In the genomic region with DNA sequence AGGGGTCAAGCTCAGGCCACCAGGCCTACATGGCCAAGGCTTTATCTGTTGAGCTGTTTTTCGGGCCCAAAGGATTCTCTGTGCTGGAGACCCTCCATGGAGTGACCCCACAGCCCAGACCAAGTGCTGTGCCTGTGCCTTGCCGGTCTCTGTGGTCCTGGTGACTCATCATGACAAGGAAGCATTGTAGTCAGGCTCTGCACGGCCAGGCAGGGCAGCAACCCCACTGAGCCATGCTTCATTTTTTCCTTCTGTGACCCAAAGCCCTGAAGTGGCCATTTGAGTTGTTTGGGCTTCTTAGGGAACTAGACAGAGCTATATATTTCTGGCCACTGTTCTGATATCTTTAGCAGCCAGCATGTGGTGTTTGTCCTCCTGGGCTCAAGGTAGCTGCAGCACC, we compare ENCODE assay signal across 23 mouse cellular contexts. TPM values are rescaled to one million over a fixed set of nuclear protein-coding genes. Genes with fewer than 3 reads are reported as not detected.
DNase-seq lines count a peak whose midpoint lies in the region; ATAC-seq and TF ChIP-seq lines count a peak whose summit lies in the region.
"Had no signal": no experiment of that assay in that cellular context is flagged by ENCODE, and none has a peak within 500 bp of the region (broad histone marks: within the 10 kb centered on the region; RNA-seq: fewer than 3 reads in every experiment).

No protein-coding gene starts in this region.

- no peak for DNase-seq in liver, embryonic 11.5 days (ENCODE audit: low spot score)
- DNase-seq in liver, postnatal 0 days, result no peak
- peak; percentile 62 for DNase-seq in 416B (ENCODE audit: low read depth)
- peak; percentile 30 for DNase-seq in NIH3T3 (ENCODE audit: low read depth)
- DNase-seq in gastrocnemius, adult 8-10 months (ENCODE audit: low spot score in 2 of 2), result no peak
- no peak for DNase-seq in urinary bladder, adult 2 months (ENCODE audit: low spot score)
- DNase-seq: adrenal gland, adult 8-10 months; cerebellum, adult 11-12 months; gastrocnemius, adult 2 months; lung, adult 2 months; thymus, postnatal 36 days had no signal

- H3K4me1 ChIP-seq in liver, embryonic 11.5 days (replicated peaks; ENCODE audit: control insufficient read depth, insufficient read depth, low read length), result peaks cover 39% of the 10 kb centered on the region
- peaks cover 23% of the 10 kb centered on the region for H3K4me1 ChIP-seq in liver, postnatal 0 days (ENCODE audit: insufficient read depth)
- peaks cover 41% of the 10 kb centered on the region for H3K4me1 ChIP-seq in limb, embryonic 13.5 days

- H3K4me3 ChIP-seq in liver, embryonic 11.5 days (ENCODE audit: low read depth, low read length), result no peak overlapping the region
- no peak overlapping the region for H3K4me3 ChIP-seq in liver, postnatal 0 days (ENCODE audit: low read depth, low read length)
- no peak overlapping the region for H3K4me3 ChIP-seq in limb, embryonic 13.5 days
- H3K4me3 ChIP-seq: embryonic facial prominence, embryonic 12.5 days; erythroblast, embryonic 14.5 days; forebrain, embryonic 13.5 days; gastrocnemius, adult 2 months; hindbrain, embryonic 15.5 days; intestine, embryonic 15.5 days; layer of hippocampus, adult 2 months; limb, embryonic 15.5 days; midbrain, embryonic 13.5 days had no signal

- 56% methylated on average over 3 of the region's 3 CpGs for WGBS in liver, embryonic 11.5 days
- 65% methylated on average over 3 of the region's 3 CpGs for WGBS in liver, postnatal 0 days (ENCODE audit: insufficient replicate concordance)
- 53% methylated on average over 3 of the region's 3 CpGs for WGBS in limb, embryonic 13.5 days

- H3K27ac ChIP-seq in liver, embryonic 11.5 days (ENCODE audit: low read depth, low read length), result peak overlapping the region; percentile 11; the same call in 1 of the 2 replicates
- no peak overlapping the region for H3K27ac ChIP-seq in liver, postnatal 0 days (ENCODE audit: low read depth)
- peak overlapping the region; percentile 96; the same call in 1 of the 2 replicates for H3K27ac ChIP-seq in limb, embryonic 13.5 days
- H3K27ac ChIP-seq: forebrain, embryonic 13.5 days; gastrocnemius, adult 2 months; hindbrain, embryonic 15.5 days; layer of hippocampus, adult 2 months; midbrain, embryonic 13.5 days had no signal

- H3K4me2 ChIP-seq in liver, embryonic 11.5 days, result no peak overlapping the region
- no peak overlapping the region for H3K4me2 ChIP-seq in liver, postnatal 0 days (ENCODE audit: low read depth, low read length)
- no peak overlapping the region for H3K4me2 ChIP-seq in limb, embryonic 13.5 days (replicated peaks)
- H3K4me2 ChIP-seq: embryonic facial prominence, embryonic 12.5 days; forebrain, embryonic 13.5 days; hindbrain, embryonic 15.5 days; limb, embryonic 15.5 days; midbrain, embryonic 13.5 days had no signal

- no peak for TF ChIP-seq EP300 in liver, postnatal 0 days (IDR thresholded peaks at IDR 0.05; ENCODE audit: low read depth)

- no peak for TF ChIP-seq CTCF in liver, postnatal 0 days (IDR thresholded peaks at IDR 0.05; ENCODE audit: low read depth)

- H3K9me3 ChIP-seq in liver, embryonic 11.5 days (ENCODE audit: control insufficient read depth, low read length), result no peaks in the 10 kb centered on the region
- no peaks in the 10 kb centered on the region for H3K9me3 ChIP-seq in liver, postnatal 0 days (ENCODE audit: low read length)
- no peaks in the 10 kb centered on the region for H3K9me3 ChIP-seq in limb, embryonic 13.5 days
- H3K9me3 ChIP-seq: embryonic facial prominence, embryonic 12.5 days; forebrain, embryonic 13.5 days; hindbrain, embryonic 15.5 days; intestine, embryonic 15.5 days; limb, embryonic 15.5 days; midbrain, embryonic 13.5 days had no signal

- H3K9ac ChIP-seq in liver, embryonic 11.5 days (ENCODE audit: low read depth, low read length), result no peak overlapping the region
- no peak overlapping the region for H3K9ac ChIP-seq in liver, postnatal 0 days (replicated peaks)
- H3K9ac ChIP-seq in limb, embryonic 13.5 days, result no peak overlapping the region
- H3K9ac ChIP-seq: embryonic facial prominence, embryonic 12.5 days; forebrain, embryonic 13.5 days; hindbrain, embryonic 15.5 days; intestine, embryonic 15.5 days; limb, embryonic 15.5 days; midbrain, embryonic 13.5 days had no signal

- H3K27me3 ChIP-seq in liver, embryonic 11.5 days (replicated peaks; ENCODE audit: control insufficient read depth, insufficient read depth, low read length), result no peaks in the 10 kb centered on the region
- H3K27me3 ChIP-seq in liver, postnatal 0 days (ENCODE audit: insufficient read depth, low read length), result no peaks in the 10 kb centered on the region
- H3K27me3 ChIP-seq in limb, embryonic 13.5 days, result no peaks in the 10 kb centered on the region
- H3K27me3 ChIP-seq: embryonic facial prominence, embryonic 12.5 days; forebrain, embryonic 13.5 days; hindbrain, embryonic 15.5 days; intestine, embryonic 15.5 days; limb, embryonic 15.5 days; midbrain, embryonic 13.5 days had no signal

- H3K36me3 ChIP-seq in liver, embryonic 11.5 days (ENCODE audit: control insufficient read depth, insufficient read depth, low read length), result no peaks in the 10 kb centered on the region
- no peaks in the 10 kb centered on the region for H3K36me3 ChIP-seq in liver, postnatal 0 days (replicated peaks; ENCODE audit: insufficient read depth, low read length)
- H3K36me3 ChIP-seq in limb, embryonic 13.5 days, result peaks cover 5% of the 10 kb centered on the region; the same call in 1 of the 2 replicates
- H3K36me3 ChIP-seq: embryonic facial prominence, embryonic 12.5 days; hindbrain, embryonic 15.5 days; intestine, embryonic 15.5 days; midbrain, embryonic 13.5 days had no signal

- no peak for ATAC-seq in liver, embryonic 11.5 days (replicated peaks; ENCODE audit: low FRiP score)
- no peak for ATAC-seq in liver, postnatal 0 days
- ATAC-seq in limb, embryonic 13.5 days (ENCODE audit: low FRiP score, low read depth), result no peak
- ATAC-seq: activated CD4-positive, CD25-positive, alpha-beta regulatory T cell, adult 4 months; CD4-positive, CD25-positive, alpha-beta regulatory T cell, adult 4 months; forebrain, embryonic 13.5 days; intestine, embryonic 15.5 days; midbrain, embryonic 13.5 days had no signal

RNA-seq across cellular contexts. Expression of gene Adnp, which starts 39.1 kb away (rescaled TPM):
- polyA plus RNA-seq in liver, embryonic 11.5 days (2014; fragmentation: Nextera tagmentation; extraction: Ambion mirVana), result 4.2 and 5.3 TPM in 2 replicates
- polyA plus RNA-seq in liver, postnatal 0 days (2015; fragmentation: Nextera tagmentation; extraction: Ambion mirVana), result 3.5 and 4.0 TPM in 2 replicates
- 3.1 and 4.1 TPM in 2 replicates for polyA plus RNA-seq in limb, embryonic 13.5 days (2015; fragmentation: Nextera tagmentation; extraction: Ambion mirVana)
- 10 to 100 TPM in 3 of 4 experiments, 1 to 10 TPM in 1; 7.4 to 16.6 (median 13.8) TPM for total RNA-seq in gastrocnemius, adult 8-10 months (2022)
- polyA plus RNA-seq in urinary bladder, adult 2 months (2012; rRNA removed), result 22.3 and 22.4 TPM in 2 replicates
- total RNA-seq: monocyte, adult 5-6 weeks had no signal

Comparison
In these comparisons a context has a peak if more than half of its experiments do, and no peak if none do; other contexts are left out.
1. DNase-seq: peak in 416B (single experiment) and NIH3T3 (single experiment); none in liver, embryonic 11.5 days (single experiment), liver, postnatal 0 days (single experiment), gastrocnemius, adult 8-10 months (0 of 2) and urinary bladder, adult 2 months (single experiment).